Mouse (Mus musculus): ENCODE results near the gene Inhba. TPM values are rescaled to one million over a fixed set of nuclear protein-coding genes. Genes with fewer than 3 reads are reported as not detected.

The Inhba gene
- total and polyA plus RNA-seq, 3 experiments, result not detected

DNA sequence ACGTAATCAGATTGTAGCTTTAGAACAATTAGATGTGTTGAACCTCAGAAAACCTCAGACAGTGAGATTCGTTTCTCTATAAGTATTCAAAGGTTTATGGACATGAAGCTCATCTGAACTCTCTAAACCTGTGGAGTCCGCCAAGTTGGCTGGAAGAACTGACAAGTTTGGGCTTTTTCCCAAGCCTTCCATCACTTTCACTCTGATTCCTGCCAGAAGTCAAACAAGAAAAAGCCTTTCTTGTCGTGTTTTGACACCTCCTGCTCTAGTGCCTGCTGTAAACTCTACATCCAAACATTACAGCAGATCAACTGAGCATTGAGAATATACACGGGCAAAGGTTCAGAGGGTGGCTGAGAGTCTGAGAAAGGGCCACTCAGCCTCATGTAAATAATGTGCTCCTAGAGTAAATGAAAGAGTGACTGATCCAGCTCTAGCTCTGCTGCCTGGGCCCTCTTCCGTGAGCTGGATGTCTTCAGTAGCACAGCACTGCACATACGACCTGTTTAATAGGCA lies 66.6 kb downstream of the Inhba start:
- Histone ChIP-seq H3K9me3 (replicated peaks; ENCODE audit: low read length) (no peaks in the 10 kb centered on the region), H3K27ac (ENCODE audit: insufficient read depth, low read depth) (no peak overlapping the region), H3K4me2 (ENCODE audit: insufficient read depth, low read depth, poor library complexity, severe bottlenecking) (no peak overlapping the region), H3K4me3 (replicated peaks in 1 of 3; ENCODE audit: low read depth in 2 of 3, low read length in 2 of 3, poor library complexity in 1 of 3) (no peak overlapping the region), H3K27me3 (replicated peaks) (no peaks in the 10 kb centered on the region), H3K9ac (ENCODE audit: insufficient read depth, low read depth) (no peak overlapping the region), H3K36me3 (replicated peaks in 1 of 2; ENCODE audit: control insufficient read depth in 1 of 2, insufficient read depth in 1 of 2, low read length in 1 of 2) (no peaks in the 10 kb centered on the region), H3K79me2 (replicated peaks; ENCODE audit: control insufficient read depth, extremely low read depth, insufficient read depth, poor library complexity, severe bottlenecking) (no peaks in the 10 kb centered on the region), H3K4me1 (ENCODE audit: control insufficient read depth in 1 of 2, insufficient read depth in 2 of 2) (no peaks in the 10 kb centered on the region)
- TF ChIP-seq JUN (IDR thresholded peaks at IDR 0.05; ENCODE audit: insufficient read depth, low read depth, low read length) (no peak), BHLHE40 (IDR thresholded peaks at IDR 0.05; ENCODE audit: low read depth, low read length) (no peak), KAT2A (IDR thresholded peaks at IDR 0.05; ENCODE audit: insufficient replicate concordance, low read length) (no peak), EP300 (IDR thresholded peaks at IDR 0.05; ENCODE audit: low read length) (no peak), JUND (conservative IDR thresholded peaks at IDR 0.05; ENCODE audit: low read depth, low read length) (no peak), MAX (IDR thresholded peaks at IDR 0.05; ENCODE audit: low read length) (no peak), SMC3 (IDR thresholded peaks at IDR 0.05; ENCODE audit: low read depth, low read length) (no peak), TBP (conservative IDR thresholded peaks at IDR 0.05; ENCODE audit: low read depth, low read length) (no peak), HCFC1 (IDR thresholded peaks at IDR 0.05; ENCODE audit: low read depth, low read length) (no peak), USF2 (conservative IDR thresholded peaks at IDR 0.05; ENCODE audit: low read depth, low read length) (no peak), POLR2A (IDR thresholded peaks at IDR 0.05; ENCODE audit: low read depth, low read length) (no peak), ELF1 (IDR thresholded peaks at IDR 0.05; ENCODE audit: low read depth, low read length) (no peak), TCF12 (IDR thresholded peaks at IDR 0.05; ENCODE audit: low read depth, low read length) (no peak)
- in situ Hi-C loops (cut with MboI; ENCODE audit: low pct_ligation_motif_present, low pct_unique_long_range_greater_than_20kb, low sequenced_read_pairs) (no loop called here), dilution Hi-C loops (cut with MboI; ENCODE audit: extremely low pct_ligation_motif_present, extremely low pct_unique_long_range_greater_than_20kb, low sequenced_read_pairs) (no loop called here)
- no peak for DNase-seq (ENCODE audit: extremely low read depth)

DNA sequence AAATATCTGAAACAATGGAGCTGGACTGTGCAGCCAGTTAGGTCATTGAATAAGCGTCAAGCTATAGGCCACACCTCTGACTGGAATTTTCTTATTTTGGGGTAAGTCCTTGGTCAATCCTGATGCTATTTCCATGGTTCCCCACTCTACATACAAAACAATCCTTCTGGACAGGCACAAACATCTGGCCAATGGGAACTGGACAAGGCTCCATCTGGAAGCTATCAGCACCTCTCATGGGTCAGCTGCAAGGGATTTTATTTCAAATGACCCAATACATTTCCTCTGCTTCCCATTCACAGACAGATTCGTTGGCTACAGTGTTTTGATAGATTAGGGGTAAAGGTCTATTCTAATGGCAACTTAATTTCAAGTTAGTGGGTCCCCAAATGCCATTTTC lies 68.6 kb downstream of the Inhba start:
- in situ Hi-C loops (cut with MboI; ENCODE audit: low pct_ligation_motif_present, low pct_unique_long_range_greater_than_20kb, low sequenced_read_pairs), result no loop called here

More for the DNA sequence above, 68.6 kb downstream of the Inhba start:
- H3K4me3 ChIP-seq (replicated peaks in 1 of 3; ENCODE audit: low read depth in 2 of 3, low read length in 2 of 3, poor library complexity in 1 of 3), result no peak overlapping the region
- dilution Hi-C loops (cut with MboI; ENCODE audit: extremely low pct_ligation_motif_present, extremely low pct_unique_long_range_greater_than_20kb, low sequenced_read_pairs), result no loop called here
- H3K27ac ChIP-seq (ENCODE audit: insufficient read depth, low read depth), result no peak overlapping the region
- no peak for TF ChIP-seq MEF2A (IDR thresholded peaks at IDR 0.05; ENCODE audit: borderline replicate concordance, low read depth, low read length)
- TF ChIP-seq SMC3 (IDR thresholded peaks at IDR 0.05; ENCODE audit: low read depth, low read length), result no peak
- no peak for TF ChIP-seq ZNF384 (IDR thresholded peaks at IDR 0.05; ENCODE audit: low read depth, low read length)
- H3K36me3 ChIP-seq (replicated peaks in 1 of 2; ENCODE audit: control insufficient read depth in 1 of 2, insufficient read depth in 1 of 2, low read length in 1 of 2), result no peaks in the 10 kb centered on the region
- H3K9ac ChIP-seq (ENCODE audit: insufficient read depth, low read depth), result no peak overlapping the region
- no peaks in the 10 kb centered on the region for H3K9me3 ChIP-seq (replicated peaks; ENCODE audit: low read length)
- DNase-seq (ENCODE audit: extremely low read depth), result no peak
- no peaks in the 10 kb centered on the region for H3K4me1 ChIP-seq (ENCODE audit: control insufficient read depth in 1 of 2, insufficient read depth in 2 of 2)
- no peaks in the 10 kb centered on the region for H3K27me3 ChIP-seq (replicated peaks)
- H3K79me2 ChIP-seq (replicated peaks; ENCODE audit: control insufficient read depth, extremely low read depth, insufficient read depth, poor library complexity, severe bottlenecking), result no peaks in the 10 kb centered on the region
- H3K4me2 ChIP-seq (ENCODE audit: insufficient read depth, low read depth, poor library complexity, severe bottlenecking), result no peak overlapping the region

All from CH12.LX (cell line).